Mouse (Mus musculus) megakaryocyte, embryonic 14.5 days (primary cell): ENCODE results near the gene Nanog.
"Not testable (repeated sequence)": the region's sequence is repeated elsewhere in the genome, so short reads cannot be mapped to it uniquely, and the experiment has no call there.

ENCODE experiments used
- FLI1 ChIP-seq: IDR thresholded peaks from 2 replicates; pipeline ENCODE4 v1.6.1; 2012; ENCODE audit warnings: low read length, inconsistent platforms, mixed read lengths
- GATA1 ChIP-seq: IDR thresholded peaks from 3 replicates; pipeline ENCODE4 v1.6.1; 2012; ENCODE audit warnings: mixed read lengths, low read length, inconsistent platforms, borderline replicate concordance

DNA sequence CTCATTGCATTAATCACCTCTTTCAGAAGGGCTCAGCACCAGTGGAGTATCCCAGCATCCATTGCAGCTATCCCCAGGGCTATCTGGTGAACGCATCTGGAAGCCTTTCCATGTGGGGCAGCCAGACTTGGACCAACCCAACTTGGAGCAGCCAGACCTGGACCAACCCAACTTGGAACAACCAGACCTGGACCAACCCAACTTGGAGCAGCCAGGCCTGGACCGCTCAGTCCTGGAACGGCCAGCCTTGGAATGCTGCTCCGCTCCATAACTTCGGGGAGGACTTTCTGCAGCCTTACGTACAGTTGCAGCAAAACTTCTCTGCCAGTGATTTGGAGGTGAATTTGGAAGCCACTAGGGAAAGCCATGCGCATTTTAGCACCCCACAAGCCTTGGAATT, 5.8 kb downstream of the Nanog start:
- not testable (repeated sequence) for TF ChIP-seq GATA1, FLI1
